In genomic region chr2:35545125-35545590, GRCm38 (mm10) we compare ENCODE assay signal across 7 mouse cellular contexts. TPM values are rescaled to one million over a fixed set of nuclear protein-coding genes. Genes with fewer than 3 reads are reported as not detected.
DNase-seq lines count a peak whose midpoint lies in the region; ATAC-seq and TF ChIP-seq lines count a peak whose summit lies in the region.

No protein-coding gene starts in this region.

- H3K36me3 ChIP-seq in CH12.LX (replicated peaks in 1 of 2; ENCODE audit: control insufficient read depth in 1 of 2, insufficient read depth in 1 of 2, low read length in 1 of 2) = no peaks in the 10 kb centered on the region
- H3K36me3 ChIP-seq in forebrain, embryonic 12.5 days (replicated peaks) = no peaks in the 10 kb centered on the region
- H3K36me3 ChIP-seq in intestine, postnatal 0 days (ENCODE audit: control insufficient read depth, insufficient read depth) = no peaks in the 10 kb centered on the region
- no peaks in the 10 kb centered on the region for H3K36me3 ChIP-seq in neural tube, embryonic 14.5 days (ENCODE audit: control insufficient read depth, insufficient read depth, low read length)

- H3K79me2 ChIP-seq in CH12.LX (replicated peaks; ENCODE audit: control insufficient read depth, extremely low read depth, insufficient read depth, poor library complexity, severe bottlenecking) = no peaks in the 10 kb centered on the region

- no peak for TF ChIP-seq CTCF in CH12.LX (conservative IDR thresholded peaks at IDR 0.05 in 1 of 2, IDR thresholded peaks at IDR 0.05 in 1 of 2; ENCODE audit: low read depth in 2 of 2, low read length in 2 of 2)
- TF ChIP-seq CTCF in intestine, postnatal 0 days (IDR thresholded peaks at IDR 0.05; ENCODE audit: low read depth) = no peak

- in situ Hi-C loops in CH12.LX (cut with MboI; ENCODE audit: low pct_ligation_motif_present, low pct_unique_long_range_greater_than_20kb, low sequenced_read_pairs) = loop anchor here (5.0 to 10.0 kb wide), 2 partner anchors 102 to 190 kb away; no protein-coding TSS in a partner anchor

- peak; percentile 64; the same call in 1 of the 2 replicates for ATAC-seq in forebrain, embryonic 12.5 days (ENCODE audit: low FRiP score)
- ATAC-seq in intestine, postnatal 0 days = no peak
- ATAC-seq in neural tube, embryonic 14.5 days (ENCODE audit: low read depth) = peak; percentile 76

- dilution Hi-C loops in CH12.LX (cut with MboI; ENCODE audit: extremely low pct_ligation_motif_present, extremely low pct_unique_long_range_greater_than_20kb, low sequenced_read_pairs) = no loop called here

- peaks cover 13 to 29% of the 10 kb centered on the region in 2 experiments for H3K4me1 ChIP-seq in CH12.LX (ENCODE audit: control insufficient read depth in 1 of 2, insufficient read depth in 2 of 2)
- peaks cover 10% of the 10 kb centered on the region for H3K4me1 ChIP-seq in forebrain, embryonic 12.5 days
- H3K4me1 ChIP-seq in intestine, postnatal 0 days (replicated peaks; ENCODE audit: control insufficient read depth, insufficient read depth, low read length) = no peaks in the 10 kb centered on the region
- H3K4me1 ChIP-seq in neural tube, embryonic 14.5 days (ENCODE audit: control insufficient read depth, insufficient read depth, low read length) = peaks cover 6% of the 10 kb centered on the region

- TF ChIP-seq RAD21 in CH12.LX (IDR thresholded peaks at IDR 0.05; ENCODE audit: low read depth, low read length) = no peak

- no peak for TF ChIP-seq EP300 in CH12.LX (IDR thresholded peaks at IDR 0.05; ENCODE audit: low read length)

- no peak for TF ChIP-seq POLR2A in CH12.LX (IDR thresholded peaks at IDR 0.05; ENCODE audit: low read depth, low read length)

- H3K27me3 ChIP-seq in CH12.LX (replicated peaks) = peaks cover 2% of the 10 kb centered on the region
- H3K27me3 ChIP-seq in forebrain, embryonic 12.5 days = no peaks in the 10 kb centered on the region
- no peaks in the 10 kb centered on the region for H3K27me3 ChIP-seq in intestine, postnatal 0 days (replicated peaks; ENCODE audit: control insufficient read depth, insufficient read depth, low read length)
- H3K27me3 ChIP-seq in neural tube, embryonic 14.5 days (ENCODE audit: control insufficient read depth, insufficient read depth, low read length) = no peaks in the 10 kb centered on the region

- H3K27ac ChIP-seq in CH12.LX (ENCODE audit: insufficient read depth, low read depth) = no peak overlapping the region
- no peak overlapping the region for H3K27ac ChIP-seq in forebrain, embryonic 12.5 days
- no peak overlapping the region for H3K27ac ChIP-seq in intestine, postnatal 0 days (ENCODE audit: low read depth, low read length)
- H3K27ac ChIP-seq in neural tube, embryonic 14.5 days (ENCODE audit: low read depth, low read length) = no peak overlapping the region

- 29% methylated on average over 6 of the region's 7 CpGs for WGBS in forebrain, embryonic 12.5 days
- 41% methylated on average over 7 of the region's 7 CpGs for WGBS in intestine, postnatal 0 days
- WGBS in neural tube, embryonic 14.5 days = 20% methylated on average over 7 of the region's 7 CpGs

- peak overlapping the region; percentile 23; the same call in 1 of the 2 replicates for H3K4me2 ChIP-seq in CH12.LX (ENCODE audit: insufficient read depth, low read depth, poor library complexity, severe bottlenecking)
- H3K4me2 ChIP-seq in forebrain, embryonic 12.5 days = peak overlapping the region; percentile 44
- H3K4me2 ChIP-seq in intestine, postnatal 0 days (replicated peaks; ENCODE audit: low read depth) = peak overlapping the region; percentile 54
- peak overlapping the region; percentile 46 for H3K4me2 ChIP-seq in neural tube, embryonic 14.5 days (ENCODE audit: low read depth, low read length)

- peak overlapping the region in 1 of 3 experiments; percentile 25 for H3K4me3 ChIP-seq in CH12.LX (replicated peaks in 1 of 3; ENCODE audit: low read depth in 2 of 3, low read length in 2 of 3, poor library complexity in 1 of 3)
- no peak overlapping the region for H3K4me3 ChIP-seq in forebrain, embryonic 12.5 days (replicated peaks)
- H3K4me3 ChIP-seq in intestine, postnatal 0 days (ENCODE audit: low read depth, low read length) = no peak overlapping the region
- H3K4me3 ChIP-seq in neural tube, embryonic 14.5 days (ENCODE audit: low read depth, low read length) = 0 out of 2 replicates have a peak overlapping the region, but pooled peaks have one; percentile 6

- no peak overlapping the region for H3K9ac ChIP-seq in CH12.LX (ENCODE audit: insufficient read depth, low read depth)
- peak overlapping the region; percentile 22; the same call in 1 of the 2 replicates for H3K9ac ChIP-seq in forebrain, embryonic 12.5 days
- no peak overlapping the region for H3K9ac ChIP-seq in intestine, postnatal 0 days (ENCODE audit: low read depth, low read length)
- H3K9ac ChIP-seq in neural tube, embryonic 14.5 days (replicated peaks; ENCODE audit: low read depth, low read length) = no peak overlapping the region

- DNase-seq in CH12.LX (ENCODE audit: extremely low read depth) (peak; percentile 34), MN1 (ENCODE audit: low spot score) (peak; percentile 88)
- no peak for DNase-seq in layer of hippocampus, adult 9-11 months
- DNase-seq in adrenal gland, adult 18-20 months (ENCODE audit: low spot score in 2 of 2) = no peak

- no peaks in the 10 kb centered on the region for H3K9me3 ChIP-seq in CH12.LX (replicated peaks; ENCODE audit: low read length)
- no peaks in the 10 kb centered on the region for H3K9me3 ChIP-seq in forebrain, embryonic 12.5 days
- no peaks in the 10 kb centered on the region for H3K9me3 ChIP-seq in intestine, postnatal 0 days (ENCODE audit: control insufficient read depth)
- no peaks in the 10 kb centered on the region for H3K9me3 ChIP-seq in neural tube, embryonic 14.5 days (ENCODE audit: control insufficient read depth, low read length)

TF ChIP-seq in CH12.LX, 34 proteins besides CTCF, POLR2A, EP300 and RAD21:
- TF ChIP-seq ZKSCAN1 (IDR thresholded peaks at IDR 0.05; ENCODE audit: borderline replicate concordance, low read depth, low read length) (no peak), HCFC1 (IDR thresholded peaks at IDR 0.05; ENCODE audit: low read depth, low read length) (no peak), BHLHE40 (IDR thresholded peaks at IDR 0.05; ENCODE audit: low read depth, low read length) (no peak), ZC3H11A (IDR thresholded peaks at IDR 0.05; ENCODE audit: low read depth, low read length) (no peak), ETS1 (conservative IDR thresholded peaks at IDR 0.05; ENCODE audit: low read depth, low read length) (no peak), RCOR1 (conservative IDR thresholded peaks at IDR 0.05; ENCODE audit: low read depth, low read length) (no peak), JUN (IDR thresholded peaks at IDR 0.05; ENCODE audit: insufficient read depth, low read depth, low read length) (no peak), KAT2A (IDR thresholded peaks at IDR 0.05; ENCODE audit: insufficient replicate concordance, low read length) (no peak), TBP (conservative IDR thresholded peaks at IDR 0.05; ENCODE audit: low read depth, low read length) (no peak), ZMIZ1 (IDR thresholded peaks at IDR 0.05; ENCODE audit: low read depth, low read length) (no peak), UBTF (IDR thresholded peaks at IDR 0.05; ENCODE audit: low read depth, low read length) (no peak), PAX5 (IDR thresholded peaks at IDR 0.05; ENCODE audit: low read length) (no peak), ELF1 (IDR thresholded peaks at IDR 0.05; ENCODE audit: low read depth, low read length) (no peak)
TF ChIP-seq in CH12.LX: peak in this region for 0.

RNA-seq across cellular contexts. Expression of gene Dab2ip, which starts 12.9 kb away (rescaled TPM):
- total RNA-seq in CH12.LX (2012; rRNA removed) (13.7 and 15.6 TPM in 2 replicates), CH12.LX (2014; rRNA removed) (4.3 and 4.9 TPM in 2 replicates)
- polyA plus RNA-seq in CH12.LX (2012; ENCODE audit: insufficient read length, low read depth) = 7.5 and 7.8 TPM in 2 replicates
- polyA plus RNA-seq in forebrain, embryonic 12.5 days (2016; fragmentation: Nextera tagmentation; extraction: Ambion mirVana) = 36.8 and 56.9 TPM in 2 replicates
- 41.3 and 48.5 TPM in 2 replicates for polyA plus RNA-seq in intestine, postnatal 0 days (2015; fragmentation: Nextera tagmentation; extraction: Ambion mirVana)
- 48.5 and 54.1 TPM in 2 replicates for polyA plus RNA-seq in neural tube, embryonic 14.5 days (2014; fragmentation: Nextera tagmentation; extraction: Ambion mirVana)
- total RNA-seq in adrenal gland, adult 18-20 months (2021) = 10 to 100 TPM; 43.5 to 87.3 TPM

Comparison
In these comparisons a context has a peak if more than half of its experiments do, and no peak if none do; other contexts are left out.
1. DNase-seq: peak in CH12.LX (single experiment) and MN1 (single experiment); none in layer of hippocampus, adult 9-11 months (single experiment) and adrenal gland, adult 18-20 months (0 of 2).
2. Peak in every context shown above with its lines, with median percentiles within 50 percentile points of each other: H3K4me2 ChIP-seq.